Mouse (Mus musculus): ENCODE measurements at regions not wholly inside any gene's neighbourhood (a gene's known extent, or its start where the extent isn't known, plus 50 kb on each side); places are given as distances from the start of the nearest gene placed in this dataset.

- TF ChIP-seq CTCF (IDR thresholded peaks at IDR 0.05; ENCODE audit: low read depth) (no peak), EP300 (IDR thresholded peaks at IDR 0.05; ENCODE audit: low read depth) (no peak)
Observed at GRCm38 (mm10) chr9:52280556-52280955, 112.2 kb upstream of the Zc3h12c start.

All from heart, postnatal 0 days (tissue).